Mouse (Mus musculus) T-helper 17 cell (primary cell): ENCODE measurements around the gene 4931409K22Rik.

Experiments
- in situ Hi-C, 2 experiments: fragments of 300-600 bp; cut with MboI, MseI; formaldehyde crosslinking; loops; 1 replicate in 1 of 2; 2 replicates in 1 of 2; pipeline ENCODE4 v1.15.1; 2025; ENCODE audit warnings: high pct_unique_total_duplicates in 2 of 2

Gene 4931409K22Rik

GRCm38 (mm10) chr5:24556709-24557108 is at the start of gene 4931409K22Rik:
Gene 4931409K22Rik (minus strand): TSS chr5:24556809.
- in situ Hi-C loops = no loop called here

GRCm38 (mm10) chr5:24605980-24606665 is 49.5 kb upstream of the 4931409K22Rik start:
- in situ Hi-C loops = no loop called here

- in situ Hi-C loops = no loop called here
These were observed 48.8 kb upstream of the 4931409K22Rik start for GRCm38 (mm10) chr5:24605321-24605979.

- in situ Hi-C loops = no loop called here
These were observed 48.1 kb upstream of the 4931409K22Rik start for GRCm38 (mm10) chr5:24604656-24605100.

- in situ Hi-C loops = no loop called here
These were observed 47.6 kb upstream of the 4931409K22Rik start for GRCm38 (mm10) chr5:24604080-24604655.

- in situ Hi-C loops = no loop called here
These were observed 46.9 kb upstream of the 4931409K22Rik start for GRCm38 (mm10) chr5:24603431-24604010.

- in situ Hi-C loops = no loop called here
These were observed 46.2 kb upstream of the 4931409K22Rik start for GRCm38 (mm10) chr5:24602751-24603343.

- in situ Hi-C loops = no loop called here
These were observed 45.5 kb upstream of the 4931409K22Rik start for GRCm38 (mm10) chr5:24601911-24602750.

GRCm38 (mm10) chr5:24601071-24601835 is 44.6 kb upstream of the 4931409K22Rik start:
- in situ Hi-C loops = no loop called here

- in situ Hi-C loops = no loop called here
These were observed 43.6 kb upstream of the 4931409K22Rik start for GRCm38 (mm10) chr5:24600236-24600635.

GRCm38 (mm10) chr5:24599137-24599536 is 42.5 kb upstream of the 4931409K22Rik start:
- in situ Hi-C loops = loop anchor here in 1 of 2 experiments (25.0 kb wide), 1 partner anchor 1187 kb away; no protein-coding TSS in a partner anchor

- in situ Hi-C loops = loop anchor here in 1 of 2 experiments (25.0 kb wide), 1 partner anchor 1186 kb away; no protein-coding TSS in a partner anchor
These were observed 42.0 kb upstream of the 4931409K22Rik start for GRCm38 (mm10) chr5:24598570-24599006.

- in situ Hi-C loops = loop anchor here in 1 of 2 experiments (25.0 kb wide), 1 partner anchor 1186 kb away; no protein-coding TSS in a partner anchor
These were observed 41.4 kb upstream of the 4931409K22Rik start for GRCm38 (mm10) chr5:24597901-24598569.

GRCm38 (mm10) chr5:24597221-24597728 is 40.7 kb upstream of the 4931409K22Rik start:
- in situ Hi-C loops = loop anchor here in 1 of 2 experiments (25.0 kb wide), 1 partner anchor 1185 kb away; no protein-coding TSS in a partner anchor

GRCm38 (mm10) chr5:24596519-24597171 is 40.0 kb upstream of the 4931409K22Rik start:
- in situ Hi-C loops = loop anchor here in 1 of 2 experiments (25.0 kb wide), 1 partner anchor 1184 kb away; no protein-coding TSS in a partner anchor

GRCm38 (mm10) chr5:24595786-24596380 is 39.3 kb upstream of the 4931409K22Rik start:
- in situ Hi-C loops = loop anchor here in 1 of 2 experiments (25.0 kb wide), 1 partner anchor 1184 kb away; no protein-coding TSS in a partner anchor

- in situ Hi-C loops = loop anchor here in 1 of 2 experiments (25.0 kb wide), 1 partner anchor 1183 kb away; no protein-coding TSS in a partner anchor
These were observed 38.7 kb upstream of the 4931409K22Rik start for GRCm38 (mm10) chr5:24595261-24595660.
